ENCODE assay signal across 30 mouse cellular contexts in genomic region chr19:29877422-29878291, GRCm38 (mm10). TPM values are rescaled to one million over a fixed set of nuclear protein-coding genes. Genes with fewer than 3 reads are reported as not detected.
A peak's percentile ranks its signal among the peaks of the same experiment; 100 is the strongest.
DNase-seq lines count a peak whose midpoint lies in the region; ATAC-seq and TF ChIP-seq lines count a peak whose summit lies in the region.
"Had no signal": no experiment of that assay in that cellular context is flagged by ENCODE, and none has a peak within 500 bp of the region (broad histone marks: within the 10 kb centered on the region; RNA-seq: fewer than 3 reads in every experiment).

No protein-coding gene starts in this region.

- TF ChIP-seq CTCF in gastrocnemius, adult 2 months (IDR thresholded peaks at IDR 0.05) = no peak

- H3K4me3 ChIP-seq in gastrocnemius, adult 2 months = no peak overlapping the region
- H3K4me3 ChIP-seq in kidney, embryonic 14.5 days (ENCODE audit: low read length) = no peak overlapping the region
- no peak overlapping the region for H3K4me3 ChIP-seq in limb, embryonic 15.5 days
- no peak overlapping the region for H3K4me3 ChIP-seq in limb, embryonic 10.5 days
- H3K4me3 ChIP-seq: embryonic facial prominence, embryonic 12.5 days; heart, embryonic 15.5 days; hindbrain, embryonic 10.5 days; limb, embryonic 12.5 days; megakaryocyte, embryonic 14.5 days; midbrain, embryonic 13.5 days had no signal

- DNase-seq in gastrocnemius, adult 2 months = no peak
- DNase-seq in gastrocnemius, adult 18-20 months (ENCODE audit: low spot score) = no peak
- no peak for DNase-seq in kidney, postnatal 36 days
- no peak for DNase-seq in limb, embryonic 10.5 days (ENCODE audit: low spot score)
- peak; percentile 6 for DNase-seq in thymus, postnatal 4 days
- no peak for DNase-seq in thymus, postnatal 0 days (ENCODE audit: low spot score)
- DNase-seq: adrenal gland, adult 8-10 months; cerebellum, adult 18-20 months; cerebellum, postnatal 14 days; gastrocnemius, postnatal 10 days; layer of hippocampus, postnatal 36 days; lung, adult 18-20 months; lung, postnatal 14 days; right cerebral cortex, postnatal 14 days; thymus, postnatal 14 days had no signal

- peaks cover 15% of the 10 kb centered on the region for H3K4me1 ChIP-seq in kidney, embryonic 14.5 days (ENCODE audit: control insufficient read depth, insufficient read depth, low read length)
- no peaks in the 10 kb centered on the region for H3K4me1 ChIP-seq in limb, embryonic 15.5 days
- H3K4me1 ChIP-seq in limb, embryonic 10.5 days = no peaks in the 10 kb centered on the region
- H3K4me1 ChIP-seq: embryonic facial prominence, embryonic 12.5 days; hindbrain, embryonic 10.5 days; limb, embryonic 12.5 days; megakaryocyte, embryonic 14.5 days; midbrain, embryonic 13.5 days had no signal

- intact Hi-C loops in gastrocnemius, adult 2 months (cut with DNase I) = no loop called here

- H3K9me3 ChIP-seq in kidney, embryonic 14.5 days (ENCODE audit: control insufficient read depth, low read length) = no peaks in the 10 kb centered on the region
- no peaks in the 10 kb centered on the region for H3K9me3 ChIP-seq in limb, embryonic 15.5 days
- no peaks in the 10 kb centered on the region for H3K9me3 ChIP-seq in limb, embryonic 10.5 days (replicated peaks)
- H3K9me3 ChIP-seq: embryonic facial prominence, embryonic 12.5 days; heart, embryonic 15.5 days; hindbrain, embryonic 10.5 days; limb, embryonic 12.5 days; midbrain, embryonic 13.5 days had no signal

- H3K27ac ChIP-seq in gastrocnemius, adult 2 months = peak overlapping the region; percentile 48
- H3K27ac ChIP-seq in kidney, embryonic 14.5 days (ENCODE audit: low read depth, low read length) = peak overlapping the region; percentile 42; the same call in 1 of the 2 replicates
- H3K27ac ChIP-seq in limb, embryonic 15.5 days = peak overlapping the region; percentile 5; the same call in 1 of the 2 replicates
- no peak overlapping the region for H3K27ac ChIP-seq in limb, embryonic 10.5 days
- H3K27ac ChIP-seq: embryonic facial prominence, embryonic 12.5 days; heart, embryonic 15.5 days; hindbrain, embryonic 10.5 days; hindbrain, postnatal 0 days; limb, embryonic 12.5 days; midbrain, embryonic 13.5 days had no signal

- peak; percentile 79 for ATAC-seq in kidney, embryonic 14.5 days (ENCODE audit: low FRiP score, low TSS enrichment)
- no peak for ATAC-seq in limb, embryonic 15.5 days (ENCODE audit: insufficient number of reproducible peaks, low FRiP score, low TSS enrichment, low read depth)
- ATAC-seq: activated CD4-positive, CD25-positive, alpha-beta regulatory T cell, adult 4 months; forebrain, embryonic 14.5 days; hindbrain, postnatal 0 days; intestine, embryonic 16.5 days; midbrain, embryonic 13.5 days had no signal

- 23% methylated on average over 10 of the region's 10 CpGs for WGBS in kidney, embryonic 14.5 days
- 60% methylated on average over 10 of the region's 10 CpGs for WGBS in limb, embryonic 15.5 days
- WGBS in limb, embryonic 10.5 days = 77% methylated on average over 10 of the region's 10 CpGs

- H3K9ac ChIP-seq in kidney, embryonic 14.5 days (ENCODE audit: low read depth, low read length) = no peak overlapping the region
- H3K9ac ChIP-seq in limb, embryonic 15.5 days = no peak overlapping the region
- H3K9ac ChIP-seq: embryonic facial prominence, embryonic 12.5 days; heart, embryonic 15.5 days; limb, embryonic 12.5 days; midbrain, embryonic 13.5 days had no signal

- H3K27me3 ChIP-seq in kidney, embryonic 14.5 days (ENCODE audit: control insufficient read depth, insufficient read depth, low read length) = no peaks in the 10 kb centered on the region
- H3K27me3 ChIP-seq in limb, embryonic 15.5 days = no peaks in the 10 kb centered on the region
- H3K27me3 ChIP-seq in limb, embryonic 10.5 days (ENCODE audit: low read depth, poor library complexity, severe bottlenecking) = no peaks in the 10 kb centered on the region
- H3K27me3 ChIP-seq: embryonic facial prominence, embryonic 12.5 days; heart, embryonic 15.5 days; limb, embryonic 12.5 days; megakaryocyte, embryonic 14.5 days; midbrain, embryonic 13.5 days had no signal

- H3K36me3 ChIP-seq in kidney, embryonic 14.5 days (ENCODE audit: control insufficient read depth, insufficient read depth, low read length) = no peaks in the 10 kb centered on the region
- H3K36me3 ChIP-seq in limb, embryonic 15.5 days = no peaks in the 10 kb centered on the region
- H3K36me3 ChIP-seq in limb, embryonic 10.5 days = no peaks in the 10 kb centered on the region
- H3K36me3 ChIP-seq: embryonic facial prominence, embryonic 12.5 days; heart, embryonic 15.5 days; hindbrain, embryonic 10.5 days; limb, embryonic 12.5 days; midbrain, embryonic 13.5 days had no signal

- no peak overlapping the region for H3K4me2 ChIP-seq in kidney, embryonic 14.5 days (replicated peaks; ENCODE audit: low read depth, low read length)
- no peak overlapping the region for H3K4me2 ChIP-seq in limb, embryonic 15.5 days
- H3K4me2 ChIP-seq: embryonic facial prominence, embryonic 12.5 days; heart, embryonic 15.5 days; limb, embryonic 12.5 days; midbrain, embryonic 13.5 days had no signal

RNA-seq across cellular contexts. Expression of gene Il33, which starts 47.3 kb away (rescaled TPM):
- total RNA-seq in gastrocnemius, adult 2 months (2021) = 1 to 10 TPM; 5.7 to 5.9 TPM
- total RNA-seq in gastrocnemius, adult 18-20 months (2021) = 1 to 10 TPM; 3.8 to 8.0 TPM
- 28.0 and 28.3 TPM in 2 replicates for polyA plus RNA-seq in kidney, embryonic 14.5 days (2014; fragmentation: Nextera tagmentation; extraction: Ambion mirVana)
- 7.3 and 9.2 TPM in 2 replicates for polyA plus RNA-seq in limb, embryonic 15.5 days (2015; fragmentation: Nextera tagmentation; extraction: Ambion mirVana)
- polyA plus RNA-seq in limb, embryonic 10.5 days (2016; fragmentation: Nextera tagmentation; extraction: Ambion mirVana) = 0.21 and 0.34 TPM in 2 replicates
- 2.3 TPM in 2 replicates for polyA plus RNA-seq in thymus, postnatal 0 days (2015; fragmentation: Nextera tagmentation; extraction: Ambion mirVana)
- total RNA-seq: granulocyte monocyte progenitor cell, adult 5-6 weeks; monocyte, adult 5-6 weeks; neutrophil, adult 5-6 weeks had no signal
- polyA plus RNA-seq: activated CD4-positive, CD25-positive, alpha-beta regulatory T cell, adult 4 months had no signal
